Mouse (Mus musculus) midbrain, embryonic 12.5 days (tissue): ENCODE data around the gene Arhgap24. TPM values are rescaled to one million over a fixed set of nuclear protein-coding genes. Genes with fewer than 3 reads are reported as not detected.

Experiments
- ATAC-seq: fragments of 200-750 bp; cut with Nextera tagmentation; 2 replicates; pipeline ENCODE4 v1.8.0; 2017; ENCODE audit warnings: low read depth, moderate TSS enrichment, moderate library complexity; ENCODE audit not compliant: low FRiP score
- H3K27ac ChIP-seq: fragments of 300-500 bp; sonication (generic); replicated peaks from 2 replicates; pipeline ENCODE4 v1.5.1; 2016; ENCODE audit warnings: mild to moderate bottlenecking
- H3K27me3 ChIP-seq: fragments of 300-500 bp; sonication (generic); 2 replicates; pipeline ENCODE4 v1.6.1; 2016; ENCODE audit warnings: mild to moderate bottlenecking
- H3K36me3 ChIP-seq: fragments of 300-500 bp; sonication (generic); 2 replicates; pipeline ENCODE4 v1.6.1; 2016
- H3K4me1 ChIP-seq: fragments of 300-500 bp; sonication (generic); 2 replicates; pipeline ENCODE4 v1.6.1; 2016
- H3K4me2 ChIP-seq: fragments of 300-500 bp; sonication (generic); replicated peaks from 2 replicates; pipeline ENCODE4 v1.6.1; 2016; ENCODE audit warnings: mild to moderate bottlenecking, moderate library complexity
- H3K4me3 ChIP-seq: fragments of 300-500 bp; sonication (generic); 2 replicates; pipeline ENCODE4 v1.5.1; 2016; ENCODE audit warnings: mild to moderate bottlenecking
- H3K9ac ChIP-seq: fragments of 300-500 bp; sonication (generic); replicated peaks from 2 replicates; pipeline ENCODE4 v1.6.1; 2016; ENCODE audit warnings: mild to moderate bottlenecking, moderate library complexity
- H3K9me3 ChIP-seq: fragments of 300-500 bp; sonication (generic); 2 replicates; pipeline ENCODE4 v1.6.1; 2016; ENCODE audit warnings: mild to moderate bottlenecking
- WGBS: fragments of 180-500 bp; shearing (Covaris S2); methylation state at CpG from one replicate; pipeline ENCODE4 v1.1.7; 2016; 5-methylcytosine and 5-hydroxymethylcytosine counted together
- polyA plus RNA-seq: library from polyadenylated mRNA; unstranded; fragments of >200 nt; fragmentation: Nextera tagmentation; extraction: Ambion mirVana; gene quantifications from 2 replicates; pipeline ENCODE4 v1.2.1, GENCODE M21; 2016

Arhgap24 gene
- polyA plus RNA-seq, 1 experiment from 2014 or later, result 5.7 TPM

- Histone ChIP-seq H3K27ac (no peak overlapping the region), H3K4me1 (no peaks in the 10 kb centered on the region), H3K36me3 (no peaks in the 10 kb centered on the region), H3K4me2 (no peak overlapping the region), H3K9ac (no peak overlapping the region), H3K9me3 (no peaks in the 10 kb centered on the region), H3K27me3 (no peaks in the 10 kb centered on the region), H3K4me3 (no peak overlapping the region)
- WGBS, result 57% methylated on average over 13 of the region's 13 CpGs
- no peak for ATAC-seq
These were observed 184.0 kb downstream of the Arhgap24 start for GRCm38 (mm10) chr5:102664988-102665726.

- Histone ChIP-seq H3K27me3 (no peaks in the 10 kb centered on the region), H3K9ac (no peak overlapping the region), H3K27ac (no peak overlapping the region), H3K4me2 (no peak overlapping the region), H3K9me3 (no peaks in the 10 kb centered on the region), H3K4me3 (no peak overlapping the region), H3K4me1 (no peaks in the 10 kb centered on the region), H3K36me3 (no peaks in the 10 kb centered on the region)
- ATAC-seq, result no peak
- 94% methylated on average over 3 of the region's 3 CpGs for WGBS
These were observed 185.7 kb downstream of the Arhgap24 start for GRCm38 (mm10) chr5:102666886-102667285.

- Histone ChIP-seq H3K4me3 (no peak overlapping the region), H3K9ac (no peak overlapping the region), H3K36me3 (no peaks in the 10 kb centered on the region), H3K27me3 (no peaks in the 10 kb centered on the region), H3K4me2 (no peak overlapping the region), H3K4me1 (no peaks in the 10 kb centered on the region), H3K27ac (no peak overlapping the region), H3K9me3 (no peaks in the 10 kb centered on the region)
- WGBS, result 92% methylated on average over 9 of the region's 9 CpGs
- ATAC-seq, result no peak
These were observed 186.8 kb downstream of the Arhgap24 start for GRCm38 (mm10) chr5:102667754-102668575.

GRCm38 (mm10) chr5:102670206-102670605 is 189.0 kb downstream of the Arhgap24 start:
- Histone ChIP-seq H3K9ac (no peak overlapping the region), H3K4me2 (no peak overlapping the region), H3K4me1 (no peaks in the 10 kb centered on the region), H3K27me3 (no peaks in the 10 kb centered on the region), H3K36me3 (no peaks in the 10 kb centered on the region), H3K27ac (no peak overlapping the region), H3K9me3 (no peaks in the 10 kb centered on the region), H3K4me3 (no peak overlapping the region)
- WGBS, result 79% methylated on average over 4 of the region's 4 CpGs
- ATAC-seq, result no peak

- H3K27ac ChIP-seq, result no peak overlapping the region
- no peak overlapping the region for H3K4me3 ChIP-seq
- H3K27me3 ChIP-seq, result no peaks in the 10 kb centered on the region
- H3K36me3 ChIP-seq, result no peaks in the 10 kb centered on the region
- no peak for ATAC-seq
- no peaks in the 10 kb centered on the region for H3K4me1 ChIP-seq
- no peak overlapping the region for H3K9ac ChIP-seq
- H3K9me3 ChIP-seq, result no peaks in the 10 kb centered on the region
- 82% methylated on average over 5 of the region's 5 CpGs for WGBS
- H3K4me2 ChIP-seq, result no peak overlapping the region
These were observed 189.6 kb downstream of the Arhgap24 start for GRCm38 (mm10) chr5:102670731-102671345.

- H3K4me2 ChIP-seq, result no peak overlapping the region
- no peaks in the 10 kb centered on the region for H3K9me3 ChIP-seq
- H3K27me3 ChIP-seq, result no peaks in the 10 kb centered on the region
- H3K9ac ChIP-seq, result no peak overlapping the region
- WGBS, result 78% methylated on average over 2 of the region's 2 CpGs
- ATAC-seq, result no peak
- H3K27ac ChIP-seq, result no peak overlapping the region
- no peaks in the 10 kb centered on the region for H3K36me3 ChIP-seq
- no peaks in the 10 kb centered on the region for H3K4me1 ChIP-seq
- H3K4me3 ChIP-seq, result no peak overlapping the region
These were observed 194.1 kb downstream of the Arhgap24 start for GRCm38 (mm10) chr5:102675326-102675725.

- H3K4me2 ChIP-seq, result no peak overlapping the region
- no peak for ATAC-seq
- WGBS, result 63% methylated on average over 2 of the region's 2 CpGs
- no peaks in the 10 kb centered on the region for H3K4me1 ChIP-seq
- no peaks in the 10 kb centered on the region for H3K36me3 ChIP-seq
- no peak overlapping the region for H3K4me3 ChIP-seq
- H3K9ac ChIP-seq, result no peak overlapping the region
- no peaks in the 10 kb centered on the region for H3K9me3 ChIP-seq
- H3K27ac ChIP-seq, result no peak overlapping the region
- no peaks in the 10 kb centered on the region for H3K27me3 ChIP-seq
These were observed 196.0 kb downstream of the Arhgap24 start for GRCm38 (mm10) chr5:102677176-102677575.

GRCm38 (mm10) chr5:102687673-102688072 is 206.5 kb downstream of the Arhgap24 start:
- H3K4me2 ChIP-seq, result no peak overlapping the region
- no peaks in the 10 kb centered on the region for H3K9me3 ChIP-seq
- H3K4me1 ChIP-seq, result no peaks in the 10 kb centered on the region
- H3K9ac ChIP-seq, result no peak overlapping the region
- WGBS, result 85% methylated on average over 5 of the region's 5 CpGs
- no peak overlapping the region for H3K27ac ChIP-seq
- H3K36me3 ChIP-seq, result no peaks in the 10 kb centered on the region
- H3K27me3 ChIP-seq, result no peaks in the 10 kb centered on the region
- no peak overlapping the region for H3K4me3 ChIP-seq
- no peak for ATAC-seq

GRCm38 (mm10) chr5:102692487-102692886 is 211.3 kb downstream of the Arhgap24 start:
- Histone ChIP-seq H3K4me1 (no peaks in the 10 kb centered on the region), H3K36me3 (no peaks in the 10 kb centered on the region), H3K4me2 (no peak overlapping the region), H3K27me3 (no peaks in the 10 kb centered on the region), H3K9me3 (no peaks in the 10 kb centered on the region), H3K9ac (no peak overlapping the region), H3K4me3 (no peak overlapping the region), H3K27ac (no peak overlapping the region)
- ATAC-seq, result peak; percentile 47; the same call in 1 of the 2 replicates
- 17% methylated on average over 4 of the region's 4 CpGs for whole genome bisulfite sequencing

GRCm38 (mm10) chr5:102693192-102693591 is 212.0 kb downstream of the Arhgap24 start:
- H3K9me3 ChIP-seq, result no peaks in the 10 kb centered on the region
- H3K4me2 ChIP-seq, result no peak overlapping the region
- no peaks in the 10 kb centered on the region for H3K27me3 ChIP-seq
- H3K36me3 ChIP-seq, result no peaks in the 10 kb centered on the region
- H3K4me3 ChIP-seq, result no peak overlapping the region
- H3K9ac ChIP-seq, result no peak overlapping the region
- ATAC-seq, result no peak
- H3K4me1 ChIP-seq, result no peaks in the 10 kb centered on the region
- 64% methylated on average over 2 of the region's 2 CpGs for WGBS
- H3K27ac ChIP-seq, result no peak overlapping the region

- Histone ChIP-seq H3K4me3 (no peak overlapping the region), H3K4me1 (no peaks in the 10 kb centered on the region), H3K9me3 (no peaks in the 10 kb centered on the region), H3K4me2 (no peak overlapping the region), H3K36me3 (no peaks in the 10 kb centered on the region), H3K27ac (no peak overlapping the region), H3K27me3 (no peaks in the 10 kb centered on the region), H3K9ac (no peak overlapping the region)
- ATAC-seq, result no peak
- WGBS, result 92% methylated on average over 3 of the region's 3 CpGs
These were observed 212.7 kb downstream of the Arhgap24 start for GRCm38 (mm10) chr5:102693871-102694270.

GRCm38 (mm10) chr5:102697784-102698183 is 216.6 kb downstream of the Arhgap24 start:
- no peaks in the 10 kb centered on the region for H3K9me3 ChIP-seq
- no peaks in the 10 kb centered on the region for H3K27me3 ChIP-seq
- H3K4me1 ChIP-seq, result no peaks in the 10 kb centered on the region
- 76% methylated on average over 1 of the region's 1 CpGs for WGBS
- H3K27ac ChIP-seq, result no peak overlapping the region
- H3K36me3 ChIP-seq, result no peaks in the 10 kb centered on the region
- H3K4me2 ChIP-seq, result no peak overlapping the region
- H3K9ac ChIP-seq, result no peak overlapping the region
- ATAC-seq, result no peak
- no peak overlapping the region for H3K4me3 ChIP-seq
